Mouse (Mus musculus) olfactory bulb, adult 2 months (tissue): ENCODE data around the gene Cdh4. TPM values are rescaled to one million over a fixed set of nuclear protein-coding genes. Genes with fewer than 3 reads are reported as not detected.

ENCODE experiments used
- H3K27ac ChIP-seq: fragments of 200-500 bp; 2 replicates; pipeline ENCODE4 v1.5.1; 2012; ENCODE audit warnings: low read depth, low read length; ENCODE audit not compliant: insufficient read depth
- H3K4me1 ChIP-seq: fragments of 200-500 bp; 2 replicates; pipeline ENCODE4 v1.6.1; 2012; ENCODE audit warnings: low read length; ENCODE audit not compliant: control insufficient read depth, insufficient read depth
- H3K4me3 ChIP-seq: fragments of 200-500 bp; 2 replicates; pipeline ENCODE4 v1.5.1; 2012; ENCODE audit warnings: mild to moderate bottlenecking, low read depth, low read length, moderate library complexity; ENCODE audit not compliant: insufficient read depth
- CTCF ChIP-seq: fragments of 200-500 bp; IDR thresholded peaks from 2 replicates; pipeline ENCODE4 v1.5.1; 2012; ENCODE audit warnings: low read depth, mild to moderate bottlenecking, low read length, moderate library complexity; ENCODE audit not compliant: insufficient read depth
- POLR2A ChIP-seq: fragments of 200-500 bp; IDR thresholded peaks from 2 replicates; pipeline ENCODE4 v1.6.1; 2012; ENCODE audit warnings: mild to moderate bottlenecking, low read depth, low read length, moderate library complexity; ENCODE audit not compliant: insufficient read depth
- WGBS: fragments of 180-500 bp; shearing (Covaris S2); methylation state at CpG from one replicate; pipeline ENCODE4 v1.1.7; 2018; 5-methylcytosine and 5-hydroxymethylcytosine counted together
- polyA plus RNA-seq: library from polyadenylated mRNA; stranded (reverse); fragments of >200 nt; gene quantifications from 2 replicates; pipeline ENCODE4 v1.2.4, GENCODE M21; 2012; ENCODE audit warnings: low replicate concordance; ENCODE audit not compliant: missing spikeins, insufficient read depth, insufficient read length

The Cdh4 gene
- polyA plus RNA-seq, 1 experiment: not detected

- peaks cover 7% of the 10 kb centered on the region; the same call in 1 of the 2 replicates for H3K4me1 ChIP-seq
- no peak overlapping the region for H3K27ac ChIP-seq
- no peak overlapping the region for H3K4me3 ChIP-seq
- WGBS: 80% methylated on average over 3 of the region's 3 CpGs
- TF ChIP-seq POLR2A (no peak), CTCF (no peak)
Measured at GRCm38 (mm10) chr2:179425602-179426001, 16.6 kb upstream of the Cdh4 start.

GRCm38 (mm10) chr2:179428889-179429288, 13.3 kb upstream of the Cdh4 start:
- no peak overlapping the region for H3K27ac ChIP-seq
- WGBS: 53% methylated on average over 3 of the region's 3 CpGs
- TF ChIP-seq CTCF (no peak), POLR2A (no peak)
- peaks cover 7% of the 10 kb centered on the region; the same call in 1 of the 2 replicates for H3K4me1 ChIP-seq
- H3K4me3 ChIP-seq: no peak overlapping the region

GRCm38 (mm10) chr2:179440161-179440560, 2.1 kb upstream of the Cdh4 start:
- H3K27ac ChIP-seq: no peak overlapping the region
- H3K4me1 ChIP-seq: peaks cover 26% of the 10 kb centered on the region
- TF ChIP-seq CTCF (no peak), POLR2A (no peak)
- no peak overlapping the region for H3K4me3 ChIP-seq
- 21% methylated on average over 9 of the region's 9 CpGs for WGBS

- H3K4me3 ChIP-seq: no peak overlapping the region
- WGBS: 75% methylated on average over 3 of the region's 3 CpGs
- no peak overlapping the region for H3K27ac ChIP-seq
- no peak for TF ChIP-seq CTCF
- TF ChIP-seq POLR2A: no peak
- peaks cover 26% of the 10 kb centered on the region for H3K4me1 ChIP-seq
Measured at GRCm38 (mm10) chr2:179441086-179441485, 1.1 kb upstream of the Cdh4 start.

GRCm38 (mm10) chr2:179441717-179442116, 514 bp upstream of the Cdh4 start:
- WGBS: 40% methylated on average over 8 of the region's 8 CpGs
- Histone ChIP-seq H3K27ac (peak overlapping the region; percentile 47; the same call in 1 of the 2 replicates), H3K4me1 (peaks cover 31% of the 10 kb centered on the region), H3K4me3 (peak overlapping the region; percentile 90)
- TF ChIP-seq CTCF (no peak), POLR2A (no peak)

- Histone ChIP-seq H3K4me1 (peaks cover 39% of the 10 kb centered on the region), H3K4me3 (peak overlapping the region; percentile 90), H3K27ac (peak overlapping the region; percentile 41)
- no peak for TF ChIP-seq CTCF
- TF ChIP-seq POLR2A: no peak
- under 1% methylated on average over 92 of the region's 95 CpGs for WGBS
Measured at GRCm38 (mm10) chr2:179442541-179443225, 452 bp downstream of the Cdh4 start.

GRCm38 (mm10) chr2:179443226-179443815, 1.1 kb downstream of the Cdh4 start:
- peaks cover 40% of the 10 kb centered on the region for H3K4me1 ChIP-seq
- peak overlapping the region; percentile 41 for H3K27ac ChIP-seq
- TF ChIP-seq POLR2A: no peak
- TF ChIP-seq CTCF: no peak
- WGBS: under 1% methylated on average over 51 of the region's 51 CpGs
- H3K4me3 ChIP-seq: peak overlapping the region; percentile 90

GRCm38 (mm10) chr2:179443959-179444358, 1.7 kb downstream of the Cdh4 start:
- H3K4me3 ChIP-seq: peak overlapping the region; percentile 90
- H3K4me1 ChIP-seq: peaks cover 40% of the 10 kb centered on the region
- 6% methylated on average over 11 of the region's 11 CpGs for WGBS
- no peak for TF ChIP-seq POLR2A
- no peak for TF ChIP-seq CTCF
- peak overlapping the region; percentile 27; the same call in 1 of the 2 replicates for H3K27ac ChIP-seq

- H3K4me1 ChIP-seq: peaks cover 28% of the 10 kb centered on the region
- no peak overlapping the region for H3K4me3 ChIP-seq
- WGBS: 91% methylated on average over 4 of the region's 4 CpGs
- no peak overlapping the region for H3K27ac ChIP-seq
- TF ChIP-seq POLR2A: no peak
- no peak for TF ChIP-seq CTCF
Measured at GRCm38 (mm10) chr2:179448256-179448655, 6.0 kb downstream of the Cdh4 start.
